Comparison of ENCODE assay signal across 8 mouse cellular contexts in the genomic region with DNA sequence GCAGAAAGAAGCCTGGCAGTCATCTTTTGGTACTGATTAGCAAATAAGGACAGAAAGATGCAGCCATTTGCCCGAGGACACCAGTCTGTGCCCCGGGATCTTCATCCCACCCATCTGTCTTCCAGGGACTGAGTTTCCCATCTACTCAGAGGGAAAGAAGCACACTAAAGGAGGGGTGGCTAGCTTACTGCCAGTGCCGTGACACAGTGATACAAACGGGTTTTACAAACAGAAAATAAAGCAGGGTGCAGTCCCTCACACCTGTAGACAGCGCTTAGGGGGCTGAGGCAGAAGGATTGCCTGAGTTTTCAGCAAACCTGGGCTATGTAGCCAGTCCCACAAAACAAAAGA. TPM values are rescaled to one million over a fixed set of nuclear protein-coding genes. Genes with fewer than 3 reads are reported as not detected.
A peak's percentile ranks its signal among the peaks of the same experiment; 100 is the strongest.
DNase-seq lines count a peak whose midpoint lies in the region; ATAC-seq lines count a peak whose summit lies in the region.

No protein-coding gene starts in this region.

- peaks cover 4% of the 10 kb centered on the region for H3K4me1 ChIP-seq in neural tube, embryonic 11.5 days (ENCODE audit: control insufficient read depth, insufficient read depth, low read length)
- H3K4me1 ChIP-seq in liver, embryonic 13.5 days (replicated peaks): peaks cover 60% of the 10 kb centered on the region

- intact Hi-C loops in gastrocnemius, postnatal 14 days (cut with DNase I; ENCODE audit: low total_unique reads): no loop called here

- H3K27ac ChIP-seq in neural tube, embryonic 11.5 days (ENCODE audit: low read depth, low read length): no peak overlapping the region
- H3K27ac ChIP-seq in liver, embryonic 13.5 days: peak overlapping the region; percentile 76

- WGBS in neural tube, embryonic 11.5 days: 10% methylated on average over 5 of the region's 5 CpGs
- WGBS in liver, embryonic 13.5 days (ENCODE audit: insufficient replicate concordance): 9% methylated on average over 5 of the region's 5 CpGs

- peaks cover 13% of the 10 kb centered on the region for H3K36me3 ChIP-seq in neural tube, embryonic 11.5 days (ENCODE audit: control insufficient read depth, insufficient read depth, low read length)
- H3K36me3 ChIP-seq in liver, embryonic 13.5 days: peaks cover 26% of the 10 kb centered on the region

- peak overlapping the region; percentile 94 for H3K4me2 ChIP-seq in neural tube, embryonic 11.5 days (ENCODE audit: low read depth)
- peak overlapping the region; percentile 97 for H3K4me2 ChIP-seq in liver, embryonic 13.5 days

- ATAC-seq in cerebellum, adult (ENCODE audit: insufficient number of reproducible peaks, low FRiP score, low TSS enrichment): 0 out of 2 replicates have a peak, but pooled peaks have one; percentile 16
- ATAC-seq in neural tube, embryonic 11.5 days (ENCODE audit: insufficient read depth, low FRiP score, low TSS enrichment): peak; percentile 37
- ATAC-seq in liver, embryonic 13.5 days (ENCODE audit: low read depth): peak; percentile 30

- no peaks in the 10 kb centered on the region for H3K27me3 ChIP-seq in neural tube, embryonic 11.5 days (ENCODE audit: control insufficient read depth, insufficient read depth, low read length)
- no peaks in the 10 kb centered on the region for H3K27me3 ChIP-seq in liver, embryonic 13.5 days

- no peak for DNase-seq in cerebellum, adult 8-10 months
- DNase-seq in neural tube, embryonic 11.5 days (ENCODE audit: low spot score): no peak
- no peak for DNase-seq in neural tube, embryonic 10.5 days (ENCODE audit: extremely low spot score, low spot score)
- DNase-seq in liver, embryonic 13.5 days: no peak
- no peak for DNase-seq in thymus, postnatal 0 days (ENCODE audit: low spot score)
- DNase-seq in B cell, adult 2 months: no peak
- DNase-seq in gastrocnemius, postnatal 14 days: no peak

- no peaks in the 10 kb centered on the region for H3K9me3 ChIP-seq in neural tube, embryonic 11.5 days (ENCODE audit: control insufficient read depth, low read length)
- H3K9me3 ChIP-seq in liver, embryonic 13.5 days (replicated peaks): no peaks in the 10 kb centered on the region

- peak overlapping the region; percentile 83; the same call in 1 of the 2 replicates for H3K4me3 ChIP-seq in neural tube, embryonic 11.5 days (ENCODE audit: low read depth, low read length)
- peak overlapping the region; percentile 89 for H3K4me3 ChIP-seq in liver, embryonic 13.5 days (replicated peaks)

- peak overlapping the region; percentile 24; the same call in 1 of the 2 replicates for H3K9ac ChIP-seq in neural tube, embryonic 11.5 days (ENCODE audit: low read length)
- peak overlapping the region; percentile 55 for H3K9ac ChIP-seq in liver, embryonic 13.5 days

RNA-seq across cellular contexts. Expression of a gene that starts 5.9 kb away (rescaled TPM):
- polyA plus RNA-seq in neural tube, embryonic 11.5 days (2014; fragmentation: Nextera tagmentation; extraction: Ambion mirVana): 141 and 142 TPM in 2 replicates
- polyA plus RNA-seq in liver, embryonic 13.5 days (2015; fragmentation: Nextera tagmentation; extraction: Ambion mirVana): 68.5 and 72.3 TPM in 2 replicates
- 110 and 112 TPM in 2 replicates for polyA plus RNA-seq in thymus, postnatal 0 days (2015; fragmentation: Nextera tagmentation; extraction: Ambion mirVana)
- 10 to 100 TPM; 58.6 to 79.3 TPM for total RNA-seq in gastrocnemius, postnatal 14 days (2021)

RNA-seq across cellular contexts. Expression of a gene that starts 7.1 kb away (rescaled TPM):
- not detected in 2 replicates for polyA plus RNA-seq in neural tube, embryonic 11.5 days (2014; fragmentation: Nextera tagmentation; extraction: Ambion mirVana)
- polyA plus RNA-seq in liver, embryonic 13.5 days (2015; fragmentation: Nextera tagmentation; extraction: Ambion mirVana): not detected in 2 replicates
- polyA plus RNA-seq in thymus, postnatal 0 days (2015; fragmentation: Nextera tagmentation; extraction: Ambion mirVana): not detected in 2 replicates
- total RNA-seq in gastrocnemius, postnatal 14 days (2021): not detected

RNA-seq across cellular contexts. Expression of a gene that starts 19.9 kb away (rescaled TPM):
- 7.7 and 8.4 TPM in 2 replicates for polyA plus RNA-seq in neural tube, embryonic 11.5 days (2014; fragmentation: Nextera tagmentation; extraction: Ambion mirVana)
- polyA plus RNA-seq in liver, embryonic 13.5 days (2015; fragmentation: Nextera tagmentation; extraction: Ambion mirVana): 2.6 and 3.3 TPM in 2 replicates
- 3.1 TPM in 2 replicates for polyA plus RNA-seq in thymus, postnatal 0 days (2015; fragmentation: Nextera tagmentation; extraction: Ambion mirVana)
- total RNA-seq in gastrocnemius, postnatal 14 days (2021): 1 to 10 TPM in 1 of 2 experiments, under 1 TPM in 1; 0.78 to 2.0 TPM

RNA-seq across cellular contexts. Expression of a gene that starts 32.2 kb away (rescaled TPM):
- 2.4 TPM in 2 replicates for polyA plus RNA-seq in neural tube, embryonic 11.5 days (2014; fragmentation: Nextera tagmentation; extraction: Ambion mirVana)
- 18.8 and 20.2 TPM in 2 replicates for polyA plus RNA-seq in liver, embryonic 13.5 days (2015; fragmentation: Nextera tagmentation; extraction: Ambion mirVana)
- polyA plus RNA-seq in thymus, postnatal 0 days (2015; fragmentation: Nextera tagmentation; extraction: Ambion mirVana): 5.5 and 7.4 TPM in 2 replicates
- 10 to 100 TPM; 17.2 to 26.0 TPM for total RNA-seq in gastrocnemius, postnatal 14 days (2021)

RNA-seq across cellular contexts. Expression of a gene that starts 59.7 kb away (rescaled TPM):
- 0.18 and 0.36 TPM in 2 replicates for polyA plus RNA-seq in neural tube, embryonic 11.5 days (2014; fragmentation: Nextera tagmentation; extraction: Ambion mirVana)
- polyA plus RNA-seq in liver, embryonic 13.5 days (2015; fragmentation: Nextera tagmentation; extraction: Ambion mirVana): 0.89 and 1.1 TPM in 2 replicates
- 0.54 and 0.79 TPM in 2 replicates for polyA plus RNA-seq in thymus, postnatal 0 days (2015; fragmentation: Nextera tagmentation; extraction: Ambion mirVana)
- total RNA-seq in gastrocnemius, postnatal 14 days (2021): under 1 TPM; 0.39 to 0.60 TPM
